In genomic region chr6:129210447-129210790, GRCm38 (mm10) we compare ENCODE assay signal across 20 mouse cellular contexts. TPM values are rescaled to one million over a fixed set of nuclear protein-coding genes. Genes with fewer than 3 reads are reported as not detected.
DNase-seq lines count a peak whose midpoint lies in the region; ATAC-seq and TF ChIP-seq lines count a peak whose summit lies in the region.
"Had no signal": no experiment of that assay in that cellular context is flagged by ENCODE, and none has a peak within 500 bp of the region (broad histone marks: within the 10 kb centered on the region; RNA-seq: fewer than 3 reads in every experiment).

No protein-coding gene starts in this region.

- peak; percentile 97 for ATAC-seq in common myeloid progenitor, adult 5-6 weeks (replicated peaks; ENCODE audit: low read depth, poor library complexity, severe bottlenecking)
- ATAC-seq: intestine, embryonic 15.5 days had no signal

- no peaks in the 10 kb centered on the region for H3K27me3 ChIP-seq in kidney, adult 2 months (replicated peaks; ENCODE audit: control insufficient read depth, insufficient read depth, low read length)
- H3K27me3 ChIP-seq: heart, embryonic 12.5 days; intestine, embryonic 15.5 days; megakaryocyte, embryonic 14.5 days; neural tube, embryonic 15.5 days had no signal

- no peak for TF ChIP-seq CTCF in kidney, adult 2 months (conservative IDR thresholded peaks at IDR 0.05; ENCODE audit: insufficient read depth, insufficient read length, low read depth, low read length)

- WGBS in kidney, adult 2 months, result 74% methylated on average over 4 of the region's 4 CpGs

- H3K36me3 ChIP-seq in kidney, adult 2 months (ENCODE audit: control insufficient read depth, insufficient read depth, low read length), result no peaks in the 10 kb centered on the region
- H3K36me3 ChIP-seq: heart, embryonic 12.5 days; hindbrain, embryonic 10.5 days; intestine, embryonic 15.5 days; neural tube, embryonic 15.5 days had no signal

- TF ChIP-seq POLR2A in kidney, adult 2 months (IDR thresholded peaks at IDR 0.05; ENCODE audit: low read depth, low read length), result no peak

- no peak for DNase-seq in kidney, adult 2 months
- no peak for DNase-seq in kidney, postnatal 4 days
- DNase-seq in CD4-positive helper T cell, adult 2 months (ENCODE audit: low read depth, low spot score), result peak; percentile 93
- DNase-seq in naive thymus-derived CD4-positive, alpha-beta T cell, adult 2 months (ENCODE audit: low read depth), result peak; percentile 89
- no peak for DNase-seq in ovary, postnatal 10 days (ENCODE audit: low spot score)
- DNase-seq in urinary bladder, postnatal 14 days (ENCODE audit: low spot score), result no peak
- no peak for DNase-seq in heart, postnatal 4 days
- DNase-seq: cerebellum, postnatal 10 days; gastrocnemius, postnatal 36 days; kidney, postnatal 14 days; liver; lung, adult 2 months; right cerebral cortex, adult 18-20 months had no signal

- no peak overlapping the region for H3K4me3 ChIP-seq in kidney, adult 2 months (ENCODE audit: insufficient read depth, low read depth, low read length)
- H3K4me3 ChIP-seq: erythroblast, embryonic 14.5 days; heart, embryonic 12.5 days; hindbrain, embryonic 10.5 days; intestine, embryonic 15.5 days; megakaryocyte, embryonic 14.5 days; neural tube, embryonic 15.5 days had no signal

- H3K4me1 ChIP-seq in kidney, adult 2 months (ENCODE audit: control insufficient read depth, insufficient read depth, low read length), result peaks cover 23% of the 10 kb centered on the region
- H3K4me1 ChIP-seq: heart, embryonic 12.5 days; hindbrain, embryonic 10.5 days; neural tube, embryonic 15.5 days had no signal

- H3K27ac ChIP-seq in kidney, adult 2 months (ENCODE audit: insufficient read depth, low read depth, low read length), result peak overlapping the region; percentile 71
- H3K27ac ChIP-seq: hindbrain, embryonic 10.5 days; intestine, embryonic 15.5 days; neural tube, embryonic 15.5 days had no signal

RNA-seq across cellular contexts. Expression of gene Clec2d, which starts 30.0 kb away (rescaled TPM):
- 42.9 and 67.0 TPM in 2 replicates for polyA plus RNA-seq in kidney, adult 2 months (2012; rRNA removed)
- 153 and 168 TPM in 2 replicates for total RNA-seq in common myeloid progenitor, adult 5-6 weeks (2017)
- 10 to 100 TPM; 14.5 to 19.7 TPM for total RNA-seq in heart, postnatal 4 days (2021)
- polyA plus RNA-seq: erythroblast, embryonic 14.5 days; hindbrain, embryonic 10.5 days had no signal

Comparison
In these comparisons a context has a peak if more than half of its experiments do, and no peak if none do; other contexts are left out.
1. DNase-seq: peak in CD4-positive helper T cell, adult 2 months (single experiment) and naive thymus-derived CD4-positive, alpha-beta T cell, adult 2 months (single experiment); none in kidney, adult 2 months (single experiment), kidney, postnatal 4 days (0 of 2), ovary, postnatal 10 days (single experiment), urinary bladder, postnatal 14 days (single experiment) and heart, postnatal 4 days (single experiment).